Mouse (Mus musculus) embryo, embryonic 11.5 days (tissue): ENCODE measurements around the gene Nans.
A peak's percentile ranks its signal among the peaks of the same experiment; 100 is the strongest.

Experiments
- DNase-seq: peaks from one replicate; pipeline ENCODE4 v3.0.0-alpha.2; 2012; ENCODE audit warnings: low read depth, low spot score

Nans gene

GRCm38 (mm10) chr4:46489028-46489925 lies at the start of gene Nans:
Nans (plus strand) TSS chr4:46489248.
- DNase-seq: peak; percentile 90

- DNase-seq: no peak
These were observed 46.5 kb upstream of the Nans start for GRCm38 (mm10) chr4:46442501-46442900.

GRCm38 (mm10) chr4:46445237-46445945 lies 43.7 kb upstream of the Nans start:
- DNase-seq: no peak

- DNase-seq: no peak
These were observed 41.6 kb upstream of the Nans start for GRCm38 (mm10) chr4:46447461-46447860.

GRCm38 (mm10) chr4:46448886-46449285 lies 40.2 kb upstream of the Nans start:
- DNase-seq: no peak

- no peak for DNase-seq
These were observed 39.0 kb upstream of the Nans start for GRCm38 (mm10) chr4:46450020-46450518.

- peak; percentile 91 for DNase-seq
These were observed 38.4 kb upstream of the Nans start, which contains the start of gene Anp32b for GRCm38 (mm10) chr4:46450519-46451131. Anp32b (plus strand) TSS chr4:46450902.

- peak; percentile 26 for DNase-seq
These were observed 37.7 kb upstream of the Nans start for GRCm38 (mm10) chr4:46451240-46451757.

- peak; percentile 44 for DNase-seq
These were observed 37.1 kb upstream of the Nans start for GRCm38 (mm10) chr4:46451758-46452480.

- peak; percentile 58 for DNase-seq
These were observed 36.6 kb upstream of the Nans start for GRCm38 (mm10) chr4:46452481-46452850.

GRCm38 (mm10) chr4:46452855-46453719 lies 36.0 kb upstream of the Nans start:
- DNase-seq: no peak

- no peak for DNase-seq
These were observed 34.8 kb upstream of the Nans start for GRCm38 (mm10) chr4:46454097-46454864.

GRCm38 (mm10) chr4:46456762-46457161 lies 32.3 kb upstream of the Nans start:
- DNase-seq: no peak

- no peak for DNase-seq
These were observed 31.9 kb upstream of the Nans start for GRCm38 (mm10) chr4:46457186-46457585.

- DNase-seq: no peak
These were observed 30.6 kb upstream of the Nans start for GRCm38 (mm10) chr4:46458411-46458810.

- peak; percentile 24 for DNase-seq
These were observed 25.8 kb upstream of the Nans start for GRCm38 (mm10) chr4:46463130-46463830.

- no peak for DNase-seq
These were observed 23.3 kb upstream of the Nans start for GRCm38 (mm10) chr4:46465740-46466139.

- no peak for DNase-seq
These were observed 13.9 kb upstream of the Nans start for GRCm38 (mm10) chr4:46475101-46475500.

GRCm38 (mm10) chr4:46479081-46479480 lies 10.0 kb upstream of the Nans start:
- DNase-seq: no peak
